Mouse (Mus musculus) cerebellum, adult 2 months (tissue): Measurements from ENCODE around the gene 4930523C07Rik. TPM values are rescaled to one million over a fixed set of nuclear protein-coding genes. Genes with fewer than 3 reads are reported as not detected.

Experiments used
- DNase-seq, 2 experiments: peaks; one replicate each; pipeline ENCODE4 v3.0.0; 2021
- H3K27ac ChIP-seq: fragments of 200-500 bp; 2 replicates; pipeline ENCODE4 v1.5.1; 2012; ENCODE audit warnings: low read length, control low read depth, inconsistent platforms; ENCODE audit not compliant: insufficient read depth
- H3K27me3 ChIP-seq: fragments of 200-500 bp; 2 replicates; pipeline ENCODE4 v1.6.1; 2012; ENCODE audit warnings: inconsistent platforms, mild to moderate bottlenecking, low read length, moderate library complexity; ENCODE audit not compliant: control insufficient read depth, insufficient read depth
- H3K4me1 ChIP-seq: fragments of 200-500 bp; 2 replicates; pipeline ENCODE4 v1.6.1; 2011; ENCODE audit warnings: low read length; ENCODE audit not compliant: control insufficient read depth, insufficient read depth
- H3K4me3 ChIP-seq: fragments of 200-500 bp; replicated peaks from 2 replicates; pipeline ENCODE3; 2011; ENCODE audit warnings: mild to moderate bottlenecking, low read depth, low read length, control low read depth; ENCODE audit not compliant: insufficient read depth
- CTCF ChIP-seq: fragments of 200-500 bp; IDR thresholded peaks from 2 replicates; pipeline ENCODE4 v1.5.1; 2011; ENCODE audit warnings: low read depth, mild to moderate bottlenecking, control low read depth, low read length, moderate library complexity, borderline replicate concordance; ENCODE audit not compliant: insufficient read depth
- POLR2A ChIP-seq: fragments of 200-500 bp; IDR thresholded peaks from 2 replicates; pipeline ENCODE4 v1.6.1; 2011; ENCODE audit warnings: low read length, control low read depth, borderline replicate concordance; ENCODE audit not compliant: insufficient read depth
- WGBS: fragments of 180-500 bp; shearing (Covaris S2); methylation state at CpG from one replicate; pipeline ENCODE4 v1.1.7; 2018; 5-methylcytosine and 5-hydroxymethylcytosine counted together
- polyA plus RNA-seq: library from polyadenylated mRNA; depleted of rRNA; stranded (reverse); fragments of >200 nt; gene quantifications from 2 replicates; pipeline ENCODE4 v1.2.3, GENCODE M21; 2012

Gene 4930523C07Rik
- polyA plus RNA-seq, 1 experiment: 2.4 TPM

DNA sequence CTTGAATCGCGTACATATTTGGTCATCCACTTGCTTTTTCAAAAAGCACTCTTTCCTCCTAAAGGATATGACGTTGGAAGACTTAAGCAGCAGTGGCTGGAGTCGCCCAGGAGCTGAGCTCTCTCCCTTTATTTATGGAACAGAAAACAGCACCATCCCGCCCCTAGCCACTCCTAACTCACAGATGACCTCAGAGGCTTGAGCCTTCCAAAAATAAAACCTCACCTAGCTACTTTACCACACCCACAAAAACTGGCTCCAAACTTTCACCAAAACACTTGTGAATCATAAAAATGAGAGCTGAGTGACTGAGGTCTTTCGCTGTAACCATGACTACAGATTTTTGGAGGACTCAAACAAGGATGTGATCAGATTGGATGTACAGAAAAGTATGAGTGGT, 16.4 kb downstream of the 4930523C07Rik start:
- Histone ChIP-seq H3K27ac (no peak overlapping the region), H3K4me1 (no peaks in the 10 kb centered on the region), H3K27me3 (no peaks in the 10 kb centered on the region), H3K4me3 (no peak overlapping the region)
- TF ChIP-seq POLR2A (no peak), CTCF (no peak)
- DNase-seq: no peak
- WGBS: 76% methylated on average over 6 of the region's 6 CpGs

GRCm38 (mm10) chr1:160061321-160061720, 17.1 kb downstream of the 4930523C07Rik start:
- H3K4me3 ChIP-seq: no peak overlapping the region
- H3K27me3 ChIP-seq: no peaks in the 10 kb centered on the region
- TF ChIP-seq CTCF (no peak), POLR2A (no peak)
- no peak for DNase-seq
- WGBS: 83% methylated on average over 5 of the region's 5 CpGs
- no peaks in the 10 kb centered on the region for H3K4me1 ChIP-seq
- H3K27ac ChIP-seq: no peak overlapping the region

GRCm38 (mm10) chr1:160061725-160062366, 17.7 kb downstream of the 4930523C07Rik start:
- Histone ChIP-seq H3K4me1 (no peaks in the 10 kb centered on the region), H3K4me3 (no peak overlapping the region), H3K27me3 (no peaks in the 10 kb centered on the region), H3K27ac (no peak overlapping the region)
- 65% methylated on average over 3 of the region's 3 CpGs for WGBS
- no peak for TF ChIP-seq POLR2A
- peak; percentile 25; the same call in 1 of the 2 replicates for TF ChIP-seq CTCF
- DNase-seq: no peak

GRCm38 (mm10) chr1:160064547-160065144, 20.5 kb downstream of the 4930523C07Rik start:
- 87% methylated on average over 7 of the region's 7 CpGs for WGBS
- no peak overlapping the region for H3K4me3 ChIP-seq
- no peak for TF ChIP-seq CTCF
- no peak for TF ChIP-seq POLR2A
- no peak for DNase-seq
- H3K27me3 ChIP-seq: no peaks in the 10 kb centered on the region
- no peak overlapping the region for H3K27ac ChIP-seq
- no peaks in the 10 kb centered on the region for H3K4me1 ChIP-seq

GRCm38 (mm10) chr1:160078882-160079661, 34.9 kb downstream of the 4930523C07Rik start:
- Histone ChIP-seq H3K27ac (no peak overlapping the region), H3K27me3 (no peaks in the 10 kb centered on the region), H3K4me3 (no peak overlapping the region), H3K4me1 (no peaks in the 10 kb centered on the region)
- no peak for DNase-seq
- TF ChIP-seq POLR2A: no peak
- TF ChIP-seq CTCF: no peak
- 75% methylated on average over 14 of the region's 14 CpGs for WGBS

DNA sequence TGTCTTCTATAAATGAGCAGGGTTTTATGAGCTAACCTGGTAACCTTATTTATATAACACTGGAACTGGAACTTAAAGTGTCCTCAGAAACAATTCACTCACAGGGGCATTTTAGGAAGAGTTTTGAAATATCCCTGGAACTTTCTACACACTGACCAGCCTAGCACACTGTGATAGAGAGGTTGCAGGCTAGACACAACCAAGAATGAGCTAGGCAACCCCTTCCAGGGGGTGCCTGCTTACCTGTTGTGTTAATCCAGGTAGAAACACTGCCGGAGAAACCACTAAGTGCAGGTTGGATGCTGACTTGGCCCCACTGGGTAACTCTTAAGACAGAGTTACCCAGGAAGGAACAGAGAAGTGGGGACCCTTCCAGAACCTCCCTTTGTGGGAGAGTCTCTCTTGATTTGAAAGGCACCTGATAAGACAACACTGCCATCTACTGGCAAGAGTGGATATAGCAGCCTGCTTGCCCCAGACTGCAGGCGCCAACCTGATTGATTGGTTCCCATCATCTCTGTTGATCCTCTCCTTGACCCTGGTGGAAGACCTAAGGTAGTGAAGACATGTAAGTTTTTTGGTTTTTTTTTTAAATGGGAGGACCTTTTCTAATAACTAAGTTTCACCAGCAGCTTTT, 36.7 kb downstream of the 4930523C07Rik start:
- no peak overlapping the region for H3K4me3 ChIP-seq
- no peak overlapping the region for H3K27ac ChIP-seq
- peak; percentile 54 to 77 for DNase-seq
- H3K4me1 ChIP-seq: no peaks in the 10 kb centered on the region
- TF ChIP-seq POLR2A (no peak), CTCF (peak; percentile 89)
- 17% methylated on average over 2 of the region's 2 CpGs for WGBS
- H3K27me3 ChIP-seq: no peaks in the 10 kb centered on the region

GRCm38 (mm10) chr1:160082647-160083046, 38.5 kb downstream of the 4930523C07Rik start:
- no peak for DNase-seq
- H3K27ac ChIP-seq: no peak overlapping the region
- 82% methylated on average over 1 of the region's 1 CpGs for WGBS
- H3K27me3 ChIP-seq: no peaks in the 10 kb centered on the region
- TF ChIP-seq POLR2A: no peak
- TF ChIP-seq CTCF: no peak
- no peak overlapping the region for H3K4me3 ChIP-seq
- no peaks in the 10 kb centered on the region for H3K4me1 ChIP-seq
